Mouse (Mus musculus) G1E-ER4 (cell line): ENCODE data around the gene Pld1. TPM values are rescaled to one million over a fixed set of nuclear protein-coding genes. Genes with fewer than 3 reads are reported as not detected.

Source experiments
- GATA1 ChIP-seq: IDR thresholded peaks from one replicate; pipeline ENCODE4 v1.8.0; 2012; ENCODE audit warnings: low read length, inconsistent platforms
- polyA plus RNA-seq: library from polyadenylated mRNA; stranded (reverse); fragments of >175 nt; gene quantifications from 2 replicates; pipeline ENCODE4 v1.2.3, GENCODE M21; 2012

Gene Pld1
- polyA plus RNA-seq, 1 experiment = not detected

DNA sequence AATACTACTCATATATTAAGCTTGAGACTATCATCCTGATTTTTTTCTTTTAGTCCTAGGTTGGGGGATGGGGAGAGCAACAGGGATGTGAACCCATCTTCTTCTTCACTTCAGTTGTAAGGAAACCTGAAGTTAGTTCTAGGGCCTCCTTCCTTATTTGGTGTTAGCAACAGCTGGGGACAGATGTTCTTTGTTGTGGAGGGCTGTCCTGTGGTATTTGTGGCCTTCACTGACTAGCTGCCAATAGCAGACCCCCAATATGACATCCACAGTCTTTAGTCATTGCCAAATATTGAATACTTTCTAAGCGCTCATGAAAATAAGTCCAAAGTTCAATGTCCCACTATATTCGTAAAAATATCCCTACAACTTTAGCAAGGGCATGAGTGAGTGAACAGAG is 111.0 kb downstream of the Pld1 start:
- TF ChIP-seq GATA1 = no peak

DNA sequence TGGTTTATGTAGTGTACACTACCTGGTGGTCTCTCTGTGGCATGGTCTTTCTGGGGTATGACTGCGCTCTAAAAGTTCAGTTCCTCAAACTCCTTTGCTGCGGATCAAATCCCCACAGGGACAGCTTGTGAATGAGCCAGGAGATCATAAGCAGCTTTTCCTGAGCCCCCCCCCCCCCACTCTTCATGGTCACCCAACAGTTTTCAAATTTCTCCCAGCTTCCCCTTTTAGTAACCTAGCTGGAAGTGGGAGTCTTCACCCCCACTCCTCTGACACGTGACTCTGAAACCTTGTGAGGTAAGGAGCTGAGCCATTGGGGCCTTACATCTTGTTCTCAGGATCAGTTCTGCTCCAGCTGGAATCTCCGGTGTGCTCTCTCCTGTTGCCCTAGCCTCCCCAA is 114.6 kb downstream of the Pld1 start:
- no peak for TF ChIP-seq GATA1

DNA sequence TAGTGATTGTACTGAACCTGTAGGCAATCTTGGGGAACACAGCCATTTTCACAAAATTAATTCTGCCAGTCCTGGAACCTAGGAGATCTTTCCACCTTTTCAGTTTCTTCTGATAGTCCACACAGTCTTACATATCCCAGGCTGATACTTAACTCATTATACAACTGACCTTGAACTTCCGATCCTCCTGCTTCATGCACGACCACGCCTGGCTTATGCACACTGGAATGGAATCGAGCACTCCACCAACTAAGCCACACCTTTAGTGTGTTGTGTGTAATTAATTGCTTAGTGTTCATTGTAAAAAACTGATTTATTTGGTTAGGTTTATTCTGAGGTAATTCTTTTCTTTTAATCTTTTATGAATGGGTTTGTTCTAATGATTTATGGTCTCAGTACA is 122.2 kb downstream of the Pld1 start:
- no peak for TF ChIP-seq GATA1

DNA sequence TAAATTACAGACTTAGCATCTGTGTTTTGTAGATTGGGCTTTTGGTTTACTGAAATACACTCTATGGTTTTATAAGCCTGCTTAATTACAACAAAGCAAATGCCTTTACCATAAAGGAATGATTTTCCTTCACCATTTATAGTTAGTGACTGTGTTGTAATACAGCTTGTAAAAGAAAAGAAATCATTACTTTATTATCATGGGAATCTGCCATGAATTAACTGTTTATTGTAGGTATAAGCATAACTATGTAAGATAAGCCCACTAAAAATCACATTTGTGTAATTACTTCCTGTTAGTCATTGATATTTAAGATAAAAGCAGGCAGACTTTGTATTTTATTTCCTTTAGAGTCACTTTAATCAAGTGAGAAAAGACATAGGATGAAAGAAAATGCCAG is 122.7 kb downstream of the Pld1 start:
- no peak for TF ChIP-seq GATA1

DNA sequence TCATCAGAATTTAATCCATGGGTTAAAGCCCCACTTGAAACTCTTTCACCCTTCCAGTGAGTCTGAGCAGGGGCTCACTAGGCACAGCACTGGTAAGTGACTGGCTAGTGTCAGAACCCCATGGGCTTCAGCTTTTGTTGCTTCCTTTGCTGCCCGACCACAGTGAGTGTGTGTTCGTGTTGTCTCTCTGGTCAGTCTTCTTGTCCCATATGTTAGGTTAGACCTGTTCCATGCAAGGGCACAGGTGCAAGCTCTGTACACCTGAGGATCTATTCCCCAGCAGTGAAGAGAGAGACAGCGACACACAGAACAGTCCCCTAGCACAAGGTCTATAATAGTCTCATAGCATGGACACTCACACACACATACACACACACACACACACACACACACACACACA is 140.7 kb downstream of the Pld1 start:
- TF ChIP-seq GATA1 = no peak

DNA sequence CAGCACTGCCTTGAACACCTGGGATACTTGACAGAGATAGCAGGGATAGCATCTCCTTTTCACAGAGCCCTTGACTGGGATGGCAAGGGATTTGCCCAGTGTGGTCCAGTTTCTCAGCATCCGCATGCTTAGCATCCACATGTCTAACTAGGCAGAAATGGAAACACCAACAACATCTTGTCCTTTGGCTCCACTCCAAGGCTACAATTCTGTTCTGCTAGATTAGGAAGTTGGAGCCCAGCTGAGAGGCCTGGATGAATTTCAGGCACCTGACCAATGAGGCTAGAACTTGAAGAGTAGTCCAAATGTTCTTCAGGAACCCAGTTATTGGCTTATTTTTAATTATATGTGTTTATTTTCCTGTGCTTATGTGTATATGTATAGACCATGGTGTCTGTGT is 141.6 kb downstream of the Pld1 start:
- TF ChIP-seq GATA1 = no peak

DNA sequence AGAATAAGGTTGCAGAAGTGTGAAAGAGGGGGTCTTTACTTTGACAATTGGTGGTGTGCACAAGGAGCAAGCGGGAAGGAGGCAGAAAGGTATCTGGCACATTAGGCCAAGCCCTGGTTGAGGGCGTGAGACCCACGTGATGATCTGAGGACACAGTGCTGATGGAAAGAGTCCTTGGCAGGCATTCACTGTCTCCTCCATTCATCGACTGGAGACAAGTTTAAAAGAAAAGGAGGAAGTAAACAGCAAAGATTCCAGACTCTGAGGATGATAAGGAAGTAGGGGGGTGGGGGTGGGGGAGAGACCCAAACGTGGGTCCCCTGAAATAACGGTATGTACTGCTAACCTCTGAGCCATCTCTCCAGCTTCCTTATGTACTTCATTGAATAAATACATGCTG is 142.5 kb downstream of the Pld1 start:
- TF ChIP-seq GATA1 = no peak

DNA sequence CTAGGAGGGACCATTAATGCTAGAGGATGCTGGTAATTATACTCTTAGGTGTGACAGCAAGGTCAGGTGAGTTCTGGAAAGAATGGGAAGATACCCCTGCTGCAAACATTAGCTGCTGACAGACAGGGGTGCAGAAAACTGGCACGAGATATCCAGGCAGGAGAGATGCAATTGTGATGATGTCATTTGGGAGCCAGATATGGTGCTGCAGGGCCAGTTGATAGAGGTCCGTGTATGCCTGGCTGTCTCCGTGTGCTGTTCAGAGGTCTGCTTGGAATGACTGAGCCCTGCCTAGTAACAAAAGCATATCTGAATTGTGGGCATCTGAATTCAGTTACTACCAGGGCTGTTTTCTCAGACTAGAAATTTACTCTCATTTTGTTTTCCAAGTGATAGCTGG is 144.7 kb downstream of the Pld1 start:
- TF ChIP-seq GATA1 = no peak

DNA sequence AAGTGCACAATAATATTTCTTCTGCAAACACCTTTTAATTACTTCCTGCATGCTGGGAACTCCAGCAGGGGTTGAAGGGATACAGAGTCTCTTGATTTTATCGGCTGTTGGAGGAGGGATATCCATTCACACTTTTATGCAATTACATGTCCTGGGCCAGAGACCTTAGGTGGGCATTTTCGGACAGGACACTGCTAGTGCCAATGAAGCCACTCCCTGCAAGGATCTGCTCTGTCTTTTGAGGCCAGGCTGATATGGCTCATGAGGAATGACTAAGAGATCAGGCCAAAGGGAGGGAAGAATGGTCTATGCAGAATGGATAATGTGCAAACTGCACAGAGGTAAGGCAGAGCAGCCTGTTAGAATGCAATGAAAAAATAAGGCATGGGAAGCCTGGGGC is 145.8 kb downstream of the Pld1 start:
- no peak for TF ChIP-seq GATA1

DNA sequence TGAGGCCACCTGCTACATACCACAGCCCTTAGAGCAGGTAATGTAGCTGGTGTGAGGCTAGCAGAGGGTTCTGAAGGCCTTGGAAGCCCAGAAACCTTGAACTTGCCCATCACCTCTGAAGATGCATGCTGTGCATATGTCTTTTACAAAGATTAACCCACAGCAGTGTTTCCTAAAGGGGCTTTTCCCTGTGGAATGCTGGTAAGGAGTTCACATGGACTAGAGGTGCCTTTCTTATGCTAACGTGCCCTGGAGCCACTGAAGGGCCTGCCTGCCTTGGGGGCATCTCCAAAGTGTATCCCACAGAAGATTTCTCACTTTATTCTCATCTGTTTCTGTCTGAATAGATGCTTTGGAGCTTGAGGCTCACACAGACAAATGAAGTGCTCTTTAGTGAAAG is 152.8 kb downstream of the Pld1 start:
- no peak for TF ChIP-seq GATA1

DNA sequence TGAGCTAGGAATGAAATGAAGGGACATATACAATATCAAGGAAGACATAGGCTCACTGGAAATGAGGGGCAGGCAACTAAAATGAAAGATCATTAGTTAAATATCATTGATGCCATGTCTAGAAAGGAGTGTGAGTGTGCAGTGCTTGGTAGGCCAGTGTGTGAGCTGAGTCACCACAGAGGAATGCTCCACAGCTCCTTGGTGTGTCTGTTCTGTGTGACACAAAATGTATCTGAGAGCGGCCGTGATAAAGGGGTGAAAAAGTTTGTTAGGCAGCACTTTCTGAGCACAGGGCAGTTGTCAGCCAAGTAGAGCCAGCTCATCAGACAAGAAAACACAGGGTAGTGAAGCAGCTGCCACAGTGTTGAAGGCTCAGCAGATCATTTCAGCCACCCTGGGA is 153.2 kb downstream of the Pld1 start:
- no peak for TF ChIP-seq GATA1

DNA sequence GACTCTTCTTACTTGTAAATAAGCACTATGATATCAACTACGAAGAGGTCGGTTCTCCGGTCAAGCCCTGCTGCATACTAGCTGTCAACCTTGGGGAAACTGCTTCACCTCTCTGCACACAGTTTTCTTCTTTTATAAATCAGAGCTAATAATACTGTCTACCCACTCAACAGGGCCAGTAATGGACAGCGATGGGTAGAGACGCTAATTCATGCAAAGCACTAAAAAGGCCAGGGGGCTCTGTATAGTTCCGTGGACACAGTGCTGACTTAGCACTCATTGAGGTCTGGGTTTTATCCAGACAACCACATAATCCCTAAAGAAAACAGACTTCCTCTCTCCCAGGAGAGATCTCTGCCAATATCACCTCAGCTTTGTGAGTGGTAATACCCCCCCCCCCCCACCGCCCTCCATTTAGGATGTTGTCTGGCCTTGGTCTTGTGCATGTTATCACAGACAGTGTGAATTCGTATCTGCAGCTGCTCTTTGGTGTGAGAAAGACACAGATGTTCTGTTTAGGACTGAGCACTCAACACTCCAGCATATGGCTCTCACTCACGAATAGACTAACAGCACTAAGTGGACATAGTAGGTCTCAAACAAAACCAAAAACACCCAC is 155.3 kb downstream of the Pld1 start:
- TF ChIP-seq GATA1 = no peak

DNA sequence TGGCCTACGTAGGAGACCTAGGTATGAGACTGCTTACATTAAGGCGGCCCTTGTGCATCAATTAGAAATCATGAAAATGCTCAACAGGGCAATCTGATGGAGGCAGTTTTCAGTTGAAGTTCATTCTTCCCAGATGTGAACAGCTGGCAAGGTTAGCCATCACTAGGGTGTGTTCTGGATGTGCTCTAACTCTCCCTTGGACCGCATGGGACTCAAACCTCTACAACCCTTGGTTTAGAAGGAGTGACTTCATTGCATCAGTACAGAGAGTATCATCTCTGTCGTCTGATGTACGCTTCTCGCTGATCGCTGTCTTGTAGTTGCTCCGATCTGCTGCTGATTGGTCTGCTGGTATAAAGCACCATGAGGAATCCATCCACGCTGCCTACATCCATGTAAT is 157.0 kb downstream of the Pld1 start:
- TF ChIP-seq GATA1 = no peak

DNA sequence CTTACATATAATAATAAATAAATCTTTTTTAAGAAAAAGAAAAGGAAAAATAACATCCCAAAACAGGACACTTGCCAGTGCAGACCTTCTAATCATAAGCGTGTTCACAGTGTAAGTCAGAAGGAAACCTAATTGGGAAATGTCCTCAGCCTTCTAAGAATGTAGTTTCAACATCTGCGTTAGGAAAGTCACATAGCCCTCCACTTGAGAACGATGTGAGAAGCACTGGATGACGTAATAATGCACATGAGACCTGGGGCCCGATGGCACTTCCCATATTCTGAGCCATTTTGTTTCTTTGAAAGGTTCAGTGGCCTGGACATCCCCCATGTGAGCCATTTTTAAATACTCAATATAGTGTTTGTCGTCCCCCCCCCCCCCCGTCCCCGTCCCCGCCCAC is 160.7 kb downstream of the Pld1 start:
- TF ChIP-seq GATA1 = no peak

DNA sequence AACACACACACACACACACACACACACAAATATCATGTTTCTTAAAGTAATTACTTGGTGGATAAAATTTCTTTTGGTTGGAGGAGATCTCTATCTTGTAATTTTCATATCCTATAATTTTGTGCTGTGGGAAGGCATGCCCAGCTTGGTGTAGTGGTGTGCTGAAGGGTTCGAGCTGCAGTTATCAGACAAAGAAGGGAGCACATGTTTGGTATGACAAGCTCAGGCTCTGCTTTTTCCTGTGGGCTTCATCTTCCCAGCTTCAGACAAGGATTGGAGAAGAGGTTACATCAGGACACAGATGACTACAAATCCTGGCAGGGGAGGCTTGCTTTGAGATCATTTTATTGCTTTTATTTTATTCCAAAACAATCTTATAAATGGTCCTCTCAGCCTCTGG is 166.5 kb downstream of the Pld1 start:
- no peak for TF ChIP-seq GATA1

DNA sequence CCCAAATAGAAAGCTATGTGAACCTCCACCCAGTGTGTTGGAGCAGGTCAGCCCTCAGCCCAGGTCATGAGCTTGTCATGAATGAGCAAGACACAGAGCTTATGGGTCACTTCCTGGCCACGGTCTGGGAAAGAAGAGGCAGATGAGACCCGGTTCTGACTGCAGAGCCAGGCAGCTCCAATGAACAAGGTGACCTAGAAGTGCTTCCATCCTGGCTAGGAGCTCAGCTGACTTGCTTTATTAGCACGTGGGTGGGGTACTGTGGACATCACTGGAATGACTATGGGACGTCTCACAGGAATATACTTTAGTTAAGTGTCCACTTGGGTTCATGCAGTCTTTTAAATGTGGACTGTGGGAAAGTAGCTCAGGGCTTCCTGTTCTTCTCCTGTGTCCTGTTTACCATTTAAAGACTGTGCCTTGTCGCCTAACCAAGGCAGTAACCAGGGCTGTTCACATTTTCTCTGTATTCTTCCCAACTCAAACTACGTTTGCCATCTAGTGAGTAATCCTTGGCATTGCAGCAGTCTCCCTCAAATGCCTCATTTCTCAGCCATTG is 169.0 kb downstream of the Pld1 start:
- TF ChIP-seq GATA1 = no peak

DNA sequence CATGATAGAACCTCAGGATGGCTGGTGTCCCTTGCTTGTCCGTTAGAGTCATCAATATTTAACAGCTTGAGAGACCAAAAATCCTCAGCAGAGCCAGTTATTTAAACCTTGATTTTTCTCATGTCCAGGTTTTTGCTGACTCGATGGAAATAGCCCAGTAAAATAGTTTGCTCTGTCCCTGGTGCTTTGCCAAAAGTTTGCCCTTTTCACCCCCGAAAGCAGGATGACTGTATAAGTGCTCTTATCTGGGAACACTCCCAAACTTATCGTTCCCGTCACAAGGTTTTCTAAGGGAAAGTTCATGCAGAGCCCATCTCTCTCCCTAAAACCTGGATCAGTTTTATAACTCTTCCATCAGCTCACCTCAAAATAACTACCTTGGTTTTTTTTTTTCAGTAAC is 173.0 kb downstream of the Pld1 start:
- TF ChIP-seq GATA1 = no peak

DNA sequence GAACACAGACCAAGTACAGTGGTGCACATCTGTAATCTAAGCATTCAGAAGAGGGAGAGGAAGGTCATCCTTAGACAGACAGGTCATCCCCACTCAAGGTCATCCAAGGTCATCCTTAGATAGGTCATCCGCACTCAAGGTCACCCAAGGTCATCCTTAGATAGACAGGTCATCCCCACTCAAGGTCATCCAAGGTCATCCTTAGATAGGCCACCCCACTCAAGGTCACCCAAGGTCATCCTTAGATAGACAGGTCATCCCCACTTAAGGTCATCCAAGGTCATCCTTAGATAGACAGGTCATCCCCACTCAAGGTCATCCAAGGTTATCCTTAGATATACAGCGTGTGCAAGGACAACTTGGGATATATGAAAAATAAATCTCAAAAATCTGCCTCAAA is 175.4 kb downstream of the Pld1 start:
- no peak for TF ChIP-seq GATA1
